Mouse (Mus musculus) olfactory bulb, adult 2 months (tissue): ENCODE measurements around the gene Slfn2.

Experiments
- CTCF ChIP-seq: fragments of 200-500 bp; IDR thresholded peaks from 2 replicates; pipeline ENCODE4 v1.5.1; 2012; ENCODE audit warnings: low read depth, mild to moderate bottlenecking, low read length, moderate library complexity; ENCODE audit not compliant: insufficient read depth
- POLR2A ChIP-seq: fragments of 200-500 bp; IDR thresholded peaks from 2 replicates; pipeline ENCODE4 v1.6.1; 2012; ENCODE audit warnings: mild to moderate bottlenecking, low read depth, low read length, moderate library complexity; ENCODE audit not compliant: insufficient read depth

DNA sequence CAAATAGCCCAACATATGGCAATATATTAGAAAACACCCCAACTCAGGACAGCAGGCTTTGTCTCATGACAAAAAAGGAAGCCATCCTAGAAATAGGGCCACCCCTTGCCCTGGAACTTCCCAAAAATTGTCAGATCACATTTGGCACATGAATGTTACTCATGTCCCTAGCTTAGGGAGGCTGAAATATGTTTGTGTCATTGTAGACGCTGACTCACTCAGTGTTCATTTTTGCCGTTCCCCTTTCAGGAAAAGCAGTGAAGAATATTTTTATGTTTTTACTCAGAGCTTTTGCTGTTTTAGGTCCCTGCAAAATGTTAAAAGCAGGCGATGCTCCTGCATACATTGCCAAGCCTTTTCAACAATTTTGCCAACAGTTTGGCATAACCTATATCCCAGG lies 19.3 kb upstream of the Slfn2 start:
- TF ChIP-seq CTCF (no peak), POLR2A (no peak)
